Mouse (Mus musculus) olfactory bulb, adult 2 months (tissue): ENCODE measurements at regions not wholly inside any gene's neighbourhood (a gene's known extent, or its start where the extent isn't known, plus 50 kb on each side); places are given as distances from the start of the nearest gene placed in this dataset.

Source experiments
- H3K27ac ChIP-seq: fragments of 200-500 bp; 2 replicates; pipeline ENCODE4 v1.5.1; 2012; ENCODE audit warnings: low read depth, low read length; ENCODE audit not compliant: insufficient read depth
- H3K4me1 ChIP-seq: fragments of 200-500 bp; 2 replicates; pipeline ENCODE4 v1.6.1; 2012; ENCODE audit warnings: low read length; ENCODE audit not compliant: control insufficient read depth, insufficient read depth
- H3K4me3 ChIP-seq: fragments of 200-500 bp; 2 replicates; pipeline ENCODE4 v1.5.1; 2012; ENCODE audit warnings: mild to moderate bottlenecking, low read depth, low read length, moderate library complexity; ENCODE audit not compliant: insufficient read depth
- CTCF ChIP-seq: fragments of 200-500 bp; IDR thresholded peaks from 2 replicates; pipeline ENCODE4 v1.5.1; 2012; ENCODE audit warnings: low read depth, mild to moderate bottlenecking, low read length, moderate library complexity; ENCODE audit not compliant: insufficient read depth
- POLR2A ChIP-seq: fragments of 200-500 bp; IDR thresholded peaks from 2 replicates; pipeline ENCODE4 v1.6.1; 2012; ENCODE audit warnings: mild to moderate bottlenecking, low read depth, low read length, moderate library complexity; ENCODE audit not compliant: insufficient read depth
- WGBS: fragments of 180-500 bp; shearing (Covaris S2); methylation state at CpG from one replicate; pipeline ENCODE4 v1.1.7; 2018; 5-methylcytosine and 5-hydroxymethylcytosine counted together

DNA sequence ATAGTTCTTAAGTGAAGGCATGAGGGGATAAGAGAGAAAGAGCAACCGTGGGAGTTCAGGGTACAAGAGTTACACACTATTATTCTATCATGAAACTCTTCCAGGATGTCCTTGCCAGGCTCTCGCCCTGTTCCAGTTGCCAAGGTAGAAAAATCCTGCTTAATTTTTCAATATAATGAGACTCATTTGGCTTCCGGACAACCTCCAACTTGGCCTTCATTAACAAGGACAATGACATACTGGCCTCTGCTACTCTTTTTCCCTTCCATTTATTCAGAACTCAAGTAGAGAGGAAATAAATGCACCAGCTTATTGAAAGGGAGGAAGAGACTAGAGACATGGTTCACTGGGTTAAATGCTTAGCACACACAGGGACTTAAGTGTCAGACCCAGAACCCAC is 206.5 kb downstream of the Il15 start:
- WGBS, result 65% methylated on average over 3 of the region's 3 CpGs
- H3K4me3 ChIP-seq, result no peak overlapping the region
- TF ChIP-seq CTCF (no peak), POLR2A (no peak)
- H3K27ac ChIP-seq, result no peak overlapping the region
- no peaks in the 10 kb centered on the region for H3K4me1 ChIP-seq

DNA sequence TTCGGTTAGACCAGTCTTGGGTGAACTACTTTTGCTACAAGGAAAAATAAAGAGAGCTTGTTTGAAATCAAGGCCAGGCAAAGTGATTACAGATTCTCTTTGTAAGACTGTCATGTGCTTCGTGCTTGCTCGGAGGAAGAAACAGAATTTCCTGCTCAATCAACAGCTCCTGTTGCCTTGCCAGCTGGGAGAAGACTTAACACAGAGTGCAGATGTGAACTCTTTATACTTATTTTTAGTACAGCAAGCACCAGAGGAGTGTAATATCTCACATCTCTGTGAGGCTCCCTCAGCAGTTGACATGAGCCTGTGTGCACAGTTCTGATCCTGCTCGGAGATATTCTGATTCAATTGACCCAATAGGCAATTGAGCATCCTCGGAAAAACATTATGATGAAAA is 207.9 kb downstream of the Il15 start:
- WGBS, result 42% methylated on average over 5 of the region's 5 CpGs
- Histone ChIP-seq H3K4me3 (no peak overlapping the region), H3K27ac (peak overlapping the region; percentile 12; the same call in 1 of the 2 replicates), H3K4me1 (no peaks in the 10 kb centered on the region)
- TF ChIP-seq POLR2A, result no peak
- no peak for TF ChIP-seq CTCF

DNA sequence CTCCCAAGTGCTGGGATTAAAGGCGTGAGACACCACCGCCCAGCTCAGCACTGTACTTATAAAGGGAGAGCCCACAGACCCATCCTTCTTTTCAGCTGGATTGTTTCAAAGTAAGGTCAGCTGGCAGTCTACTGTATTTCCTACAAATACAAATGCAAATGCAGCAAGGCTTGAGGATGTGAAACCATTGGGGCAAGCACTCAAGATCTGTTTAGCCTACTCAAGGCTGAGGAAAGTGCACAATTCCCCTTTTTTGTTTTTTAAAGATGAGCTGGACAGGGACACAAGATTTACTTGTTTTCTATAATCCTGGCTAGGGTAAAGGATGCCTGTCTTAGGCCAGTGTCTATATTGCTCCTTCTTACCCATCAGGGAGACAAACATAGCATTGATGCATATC is 212.0 kb downstream of the Il15 start:
- Histone ChIP-seq H3K4me3 (no peak overlapping the region), H3K4me1 (no peaks in the 10 kb centered on the region), H3K27ac (no peak overlapping the region)
- TF ChIP-seq CTCF, result no peak
- no peak for TF ChIP-seq POLR2A
- 95% methylated on average over 2 of the region's 2 CpGs for WGBS

DNA sequence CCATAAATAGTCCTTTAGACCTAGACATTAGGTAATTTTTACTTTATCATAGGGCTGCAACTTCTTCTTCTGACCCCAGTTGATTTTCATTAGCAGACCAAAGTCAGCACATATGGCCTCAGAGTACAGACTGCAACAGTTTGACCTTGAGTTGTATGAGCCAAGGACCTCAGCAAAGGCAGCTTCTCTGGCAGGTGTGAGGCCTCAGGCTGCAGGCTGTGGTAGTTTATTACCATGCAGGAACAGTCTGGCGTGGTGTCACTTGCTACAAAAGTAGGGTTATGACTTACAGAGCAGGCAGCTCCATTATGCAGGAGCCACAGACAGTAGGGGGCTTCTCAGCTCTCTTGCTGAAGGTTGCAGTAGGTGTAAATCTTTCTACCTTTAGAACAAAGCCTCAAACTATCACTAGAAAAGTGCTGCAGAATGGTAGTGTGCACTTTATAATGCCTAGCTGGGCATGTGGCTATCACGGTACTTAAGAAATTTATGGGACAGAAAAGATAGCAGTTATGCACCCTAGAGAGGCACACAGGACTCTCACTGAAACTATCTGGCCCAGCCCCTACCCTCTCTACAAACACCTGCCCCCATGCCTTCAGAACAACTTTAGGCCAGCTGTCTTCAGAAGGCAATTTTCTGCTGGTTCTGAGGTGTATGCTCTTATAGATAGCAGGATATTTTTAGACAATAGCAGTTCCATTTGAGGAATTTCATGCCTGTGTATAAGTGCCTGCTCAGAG is 215.7 kb downstream of the Il15 start:
- TF ChIP-seq POLR2A (no peak), CTCF (no peak)
- 88% methylated on average over 2 of the region's 2 CpGs for WGBS
- H3K27ac ChIP-seq, result no peak overlapping the region

DNA sequence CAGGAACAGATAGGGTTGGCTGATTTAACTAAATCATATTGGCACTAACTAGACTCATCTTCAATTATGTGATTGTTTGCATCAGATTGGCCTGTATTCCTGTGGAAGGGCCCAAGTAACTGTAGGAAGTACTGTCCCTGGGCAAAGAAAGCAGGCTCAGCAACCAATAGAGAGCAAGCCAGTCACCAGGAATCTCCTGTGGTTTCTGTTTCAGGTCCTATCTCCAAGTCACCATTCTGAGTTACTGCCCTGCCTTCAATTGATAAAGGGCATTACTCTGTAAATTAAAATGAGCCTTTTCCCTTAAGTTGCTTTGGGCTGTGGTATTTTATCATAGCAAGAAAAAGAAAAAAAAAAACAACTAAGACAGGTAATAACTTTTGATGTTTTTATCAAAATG is 219.0 kb downstream of the Il15 start:
- TF ChIP-seq CTCF (no peak), POLR2A (no peak)
- H3K4me3 ChIP-seq, result no peak overlapping the region
- no peaks in the 10 kb centered on the region for H3K4me1 ChIP-seq
- H3K27ac ChIP-seq, result no peak overlapping the region

More for the DNA sequence above, 215.7 kb downstream of the Il15 start:
- H3K4me1 ChIP-seq, result no peaks in the 10 kb centered on the region
- no peak overlapping the region for H3K4me3 ChIP-seq
